Mouse (Mus musculus): ENCODE measurements around the gene Kcnk7. TPM values are rescaled to one million over a fixed set of nuclear protein-coding genes. Genes with fewer than 3 reads are reported as not detected.

Kcnk7 gene
- total RNA-seq, 2 experiments from 2014 or later = not detected

DNA sequence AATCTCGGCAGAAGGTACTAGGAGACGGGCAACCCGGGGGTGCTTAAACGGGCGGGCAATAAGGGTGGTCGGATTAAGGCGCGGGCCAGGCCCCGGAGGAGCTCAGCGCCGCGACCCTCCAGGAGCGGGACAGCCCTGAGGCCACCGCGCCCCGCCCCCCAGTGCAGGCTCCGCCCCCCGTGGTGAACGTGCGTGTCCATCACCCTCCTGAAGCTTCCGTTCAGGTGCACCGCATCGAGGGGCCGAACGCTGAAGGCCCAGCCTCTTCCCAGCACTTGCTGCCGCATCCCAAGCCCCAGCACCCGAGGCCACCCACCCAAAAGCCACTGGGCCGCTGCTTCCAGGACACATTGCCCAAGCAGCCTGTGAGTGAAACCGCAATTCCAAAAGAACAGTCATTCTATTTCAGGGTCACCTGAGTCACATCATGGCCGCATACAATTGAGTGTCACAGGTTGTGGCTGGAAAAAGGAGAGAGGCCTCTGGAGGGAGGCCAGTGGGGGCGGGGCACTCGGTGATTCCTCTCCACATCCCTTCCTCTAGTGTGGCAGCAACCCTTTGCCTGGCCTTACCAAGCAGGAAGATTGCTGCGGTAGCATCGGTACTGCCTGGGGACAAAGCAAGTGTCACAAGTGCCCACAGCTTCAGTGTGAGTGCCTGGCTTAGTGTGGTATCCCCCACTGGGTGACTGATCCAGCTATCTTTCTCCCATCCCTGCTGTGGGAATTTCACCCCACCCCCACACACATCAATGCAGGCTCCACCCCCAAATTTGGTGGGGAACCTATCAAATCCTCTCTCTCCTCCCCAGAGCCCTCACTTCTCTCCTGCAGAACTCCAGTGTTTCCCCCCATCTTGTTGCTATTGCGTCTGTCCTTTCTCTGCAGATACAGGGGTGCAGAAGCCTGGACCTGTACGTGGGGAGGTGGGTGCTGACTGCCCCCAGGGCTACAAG is 41.9 kb downstream of the Kcnk7 start:
- intact Hi-C loops (cut with DNase I) = no loop called here
- no peak for DNase-seq

DNA sequence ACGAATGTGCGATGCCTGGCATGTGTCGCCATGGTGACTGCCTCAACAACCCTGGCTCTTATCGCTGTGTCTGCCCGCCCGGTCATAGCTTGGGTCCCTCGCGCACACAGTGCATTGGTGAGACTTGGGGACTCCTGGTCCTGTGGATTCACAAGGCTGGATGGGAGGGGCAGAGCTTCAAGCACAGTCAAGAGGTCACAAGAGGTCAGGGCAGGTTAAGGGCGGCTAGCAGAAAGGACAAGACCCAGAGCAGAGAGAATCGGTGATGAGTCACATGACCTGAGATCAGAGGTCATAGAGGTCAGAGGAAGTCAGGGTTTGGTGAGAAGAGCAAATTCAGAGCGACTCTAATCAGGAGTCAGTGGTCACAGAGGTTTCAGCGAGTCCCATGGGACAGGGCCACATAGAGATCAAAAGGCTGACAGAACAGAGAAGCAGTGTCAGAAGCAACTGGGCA is 42.8 kb downstream of the Kcnk7 start:
- DNase-seq = no peak
- intact Hi-C loops (cut with DNase I) = no loop called here

DNA sequence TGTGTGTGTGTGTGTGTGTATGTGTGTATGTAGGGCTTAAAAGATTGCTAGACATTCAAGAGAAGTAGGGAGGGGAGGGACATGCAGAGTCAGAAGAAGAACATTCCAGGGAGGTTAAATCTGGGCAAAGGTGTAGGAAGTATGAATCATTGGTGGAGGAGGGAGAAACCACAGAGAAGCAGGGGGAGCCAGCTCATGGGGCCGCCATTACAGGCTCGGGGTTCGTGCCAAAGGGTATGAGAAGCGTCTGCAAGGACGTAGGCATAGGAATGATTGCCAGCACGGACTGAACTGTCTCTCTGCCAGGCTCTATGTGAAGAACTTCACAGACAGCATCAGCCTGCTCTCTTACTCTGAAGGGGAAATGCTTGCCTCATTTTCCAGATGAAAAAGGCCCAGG is 45.3 kb downstream of the Kcnk7 start:
- DNase-seq = no peak
- intact Hi-C loops (cut with DNase I) = no loop called here

DNA sequence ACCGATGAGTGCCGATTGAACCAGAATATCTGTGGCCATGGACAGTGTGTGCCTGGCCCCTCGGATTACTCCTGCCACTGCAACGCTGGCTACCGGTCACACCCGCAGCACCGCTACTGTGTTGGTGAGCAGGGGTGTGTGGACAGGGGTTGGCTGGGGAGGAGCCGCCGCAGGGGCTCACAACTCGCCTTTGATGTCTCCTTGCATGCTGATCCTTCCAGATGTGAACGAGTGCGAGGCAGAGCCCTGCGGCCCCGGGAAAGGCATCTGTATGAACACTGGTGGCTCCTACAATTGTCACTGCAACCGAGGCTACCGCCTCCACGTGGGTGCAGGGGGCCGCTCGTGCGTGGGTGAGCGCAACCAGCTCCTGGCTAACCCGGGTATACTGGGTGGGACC is 46.8 kb downstream of the Kcnk7 start:
- DNase-seq = no peak
- intact Hi-C loops (cut with DNase I) = no loop called here

DNA sequence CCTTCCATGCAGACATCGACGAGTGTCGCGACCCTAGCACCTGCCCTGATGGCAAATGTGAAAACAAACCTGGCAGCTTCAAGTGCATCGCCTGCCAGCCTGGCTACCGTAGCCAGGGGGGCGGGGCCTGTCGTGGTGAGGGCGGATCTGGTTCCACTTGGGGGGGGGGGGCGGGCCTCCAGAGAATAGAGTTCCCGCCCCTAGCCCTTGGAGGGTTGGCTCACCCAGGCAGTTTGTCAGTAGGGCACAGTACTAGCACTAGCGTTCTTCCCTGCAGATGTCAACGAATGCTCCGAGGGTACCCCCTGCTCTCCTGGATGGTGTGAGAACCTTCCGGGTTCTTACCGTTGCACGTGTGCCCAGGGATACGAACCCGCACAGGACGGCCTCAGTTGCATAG is 47.6 kb downstream of the Kcnk7 start:
- DNase-seq = peak; percentile 61
- intact Hi-C loops (cut with DNase I) = no loop called here

DNA sequence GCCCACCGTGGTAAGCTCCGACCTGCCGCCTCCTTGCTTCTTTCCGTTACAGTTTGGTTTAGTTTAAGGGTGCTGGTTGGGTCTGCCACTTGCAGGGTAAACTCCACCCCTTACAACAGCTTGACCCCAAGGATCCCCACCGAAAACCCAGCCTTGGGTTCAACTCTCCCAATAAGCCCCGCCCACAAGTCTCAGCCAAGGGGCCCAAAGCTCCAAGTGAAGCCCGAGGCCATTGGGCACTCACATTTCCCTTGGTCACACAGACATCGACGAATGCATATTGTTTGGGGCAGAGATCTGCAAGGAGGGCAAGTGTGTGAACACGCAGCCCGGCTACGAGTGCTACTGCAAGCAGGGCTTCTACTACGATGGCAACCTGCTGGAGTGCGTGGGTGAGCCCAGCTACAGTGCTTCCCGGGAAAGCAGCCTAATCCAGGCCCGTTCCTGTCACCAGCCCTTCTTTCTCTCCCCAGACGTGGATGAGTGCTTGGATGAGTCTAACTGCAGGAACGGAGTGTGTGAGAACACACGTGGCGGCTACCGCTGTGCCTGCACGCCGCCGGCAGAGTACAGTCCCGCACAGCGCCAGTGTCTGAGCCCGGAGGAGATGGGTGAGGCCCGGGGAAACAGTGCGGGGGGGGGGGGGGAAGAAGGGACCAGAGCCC is 52.3 kb downstream of the Kcnk7 start:
- no peak for DNase-seq
- intact Hi-C loops (cut with DNase I) = no loop called here

Small RNAs within 50 kb of the gene (microRNA-seq; reads per million reads assigned to microRNA genes)
- not detected for gene Mir6987

Other genes with a start within 250 kb of the Kcnk7 start
- gene Ccdc85b, start 246.5 kb upstream of the Kcnk7 start, total RNA-seq (2021) = 10 to 100 TPM; 20.8 to 21.6 TPM
- 100 to 1,000 TPM; 124 to 139 TPM for gene Fibp, start 243.8 kb upstream of the Kcnk7 start, total RNA-seq (2021)
- 1 to 10 TPM; 1.3 to 2.1 TPM for gene Ctsw, start 235.9 kb upstream of the Kcnk7 start, total RNA-seq (2021)
- 10 to 100 TPM; 23.7 to 25.4 TPM for gene Efemp2, start 230.4 kb upstream of the Kcnk7 start, total RNA-seq (2021)
- gene Mus81, start 216.0 kb upstream of the Kcnk7 start, total RNA-seq (2021) = 10 to 100 TPM; 40.2 to 43.7 TPM
- gene Cfl1, start 213.9 kb upstream of the Kcnk7 start, total RNA-seq (2021) = 1,000 to 10,000 TPM; 2,142 to 2,227 TPM
- gene 1700020D05Rik, start 200.6 kb upstream of the Kcnk7 start, total RNA-seq (2021) = 1 to 10 TPM; 9.3 to 9.6 TPM
- gene Snx32, start 193.8 kb upstream of the Kcnk7 start, total RNA-seq (2021) = 10 to 100 TPM; 64.8 to 67.7 TPM
- not detected for gene Ovol1, start 143.7 kb upstream of the Kcnk7 start, total RNA-seq (2021)
- gene Ap5b1, start 136.3 kb upstream of the Kcnk7 start, total RNA-seq (2021) = 10 to 100 TPM; 11.6 to 12.2 TPM
- 10 to 100 TPM; 47.3 to 49.7 TPM for gene Rnaseh2c, start 102.5 kb upstream of the Kcnk7 start, total RNA-seq (2021)
- 10 to 100 TPM; 84.6 to 98.4 TPM for gene Kat5, start 94.1 kb upstream of the Kcnk7 start, total RNA-seq (2021)
- 10 to 100 TPM; 29.6 to 34.8 TPM for gene Rela, start 66.9 kb upstream of the Kcnk7 start, total RNA-seq (2021)
- gene Sipa1, start 40.7 kb upstream of the Kcnk7 start, total RNA-seq (2021) = 10 to 100 TPM; 31.1 to 33.3 TPM
- gene Map3k11, start 15.6 kb upstream of the Kcnk7 start, total RNA-seq (2021) = 10 to 100 TPM; 14.3 to 14.6 TPM
- gene Pcnx3, start 15.5 kb upstream of the Kcnk7 start, total RNA-seq (2021) = 10 to 100 TPM; 87.7 to 91.7 TPM
- 10 to 100 TPM; 41.9 to 48.6 TPM for gene Ehbp1l1, start 21.9 kb downstream of the Kcnk7 start, total RNA-seq (2021)
- gene Fam89b, start 25.3 kb downstream of the Kcnk7 start, total RNA-seq (2021) = 10 to 100 TPM; 72.4 to 72.5 TPM
- 10 to 100 TPM; 23.8 to 23.9 TPM for gene Ltbp3, start 36.5 kb downstream of the Kcnk7 start, total RNA-seq (2021)
- 10 to 100 TPM; 81.7 to 81.8 TPM for gene Scyl1, start 67.1 kb downstream of the Kcnk7 start, total RNA-seq (2021)
- 10 to 100 TPM; 12.1 to 13.4 TPM for gene Frmd8, start 170.9 kb downstream of the Kcnk7 start, total RNA-seq (2021)
- gene Slc25a45, start 173.4 kb downstream of the Kcnk7 start, total RNA-seq (2021) = 1 to 10 TPM; 1.4 to 2.0 TPM
- 10 to 100 TPM; 10.2 to 11.7 TPM for gene Tigd3, start 189.8 kb downstream of the Kcnk7 start, total RNA-seq (2021)
- gene Dpf2, start 208.6 kb downstream of the Kcnk7 start, total RNA-seq (2021) = 10 to 100 TPM; 76.1 to 84.1 TPM
- gene Cdc42ep2, start 220.4 kb downstream of the Kcnk7 start, total RNA-seq (2021) = 10 to 100 TPM; 11.2 to 14.2 TPM

Data from left cerebral cortex, postnatal 4 days (tissue).